In the genomic region with DNA sequence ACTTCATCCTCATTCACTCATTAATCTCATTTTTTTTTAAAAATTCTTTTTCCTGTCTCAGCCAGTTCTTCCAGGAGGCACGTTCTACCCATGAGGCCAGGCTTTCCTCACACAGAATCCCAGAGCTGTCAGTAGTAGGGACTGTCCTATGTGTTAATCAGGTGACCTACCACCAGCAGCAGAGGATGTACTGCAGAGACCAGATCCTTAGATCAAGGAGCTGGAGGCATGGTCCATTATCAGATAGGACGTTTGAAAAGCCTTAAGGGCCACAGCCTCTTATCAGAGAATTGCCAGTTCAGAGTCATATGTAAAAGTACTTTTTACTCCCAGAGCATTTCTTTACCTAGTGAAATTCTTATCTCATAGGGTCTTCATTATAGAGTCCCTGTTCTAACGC, we compare ENCODE assay signal across 16 mouse cellular contexts.
"Had no signal": no experiment of that assay in that cellular context is flagged by ENCODE, and none has a peak within 500 bp of the region (broad histone marks: within the 10 kb centered on the region; RNA-seq: fewer than 3 reads in every experiment).

No protein-coding gene starts in this region.

- H3K4me2 ChIP-seq: intestine, embryonic 15.5 days; kidney, embryonic 15.5 days; lung, embryonic 15.5 days; midbrain, embryonic 13.5 days had no signal

- H3K27me3 ChIP-seq: intestine, embryonic 15.5 days; kidney, embryonic 15.5 days; lung, embryonic 15.5 days; midbrain, embryonic 13.5 days had no signal

- H3K9ac ChIP-seq: intestine, embryonic 15.5 days; kidney, embryonic 15.5 days; lung, embryonic 15.5 days; midbrain, embryonic 13.5 days had no signal

- ATAC-seq: intestine, embryonic 15.5 days; midbrain, embryonic 13.5 days had no signal

- H3K27ac ChIP-seq: intestine, embryonic 15.5 days; kidney, embryonic 15.5 days; left cerebral cortex, adult 2 months; lung, embryonic 15.5 days; midbrain, embryonic 10.5 days; midbrain, embryonic 13.5 days had no signal

- H3K4me1 ChIP-seq: intestine, embryonic 15.5 days; kidney, embryonic 15.5 days; lung, embryonic 15.5 days; midbrain, embryonic 10.5 days; midbrain, embryonic 13.5 days had no signal

- H3K4me3 ChIP-seq: intestine, embryonic 15.5 days; kidney, embryonic 15.5 days; left cerebral cortex, adult 2 months; lung, embryonic 15.5 days; midbrain, embryonic 10.5 days; midbrain, embryonic 13.5 days had no signal

- DNase-seq: kidney, adult 11 months; kidney, adult 8-10 months; kidney, postnatal 10 days; kidney, postnatal 36 days; layer of hippocampus, postnatal 36 days; lung, adult 18-20 months; lung, postnatal 14 days; lung, postnatal 4 days; thymus, adult 18-20 months; thymus, postnatal 36 days had no signal

- H3K9me3 ChIP-seq: intestine, embryonic 15.5 days; kidney, embryonic 15.5 days; lung, embryonic 15.5 days; midbrain, embryonic 10.5 days; midbrain, embryonic 13.5 days had no signal
